Mouse (Mus musculus) adrenal gland, postnatal 10 days (tissue): ENCODE measurements around the gene Mia3. TPM values are rescaled to one million over a fixed set of nuclear protein-coding genes. Genes with fewer than 3 reads are reported as not detected.
"Not testable (repeated sequence)": the region's sequence is repeated elsewhere in the genome, so short reads cannot be mapped to it uniquely, and the experiment has no call there.

Experiments
- DNase-seq: peaks from one replicate; pipeline ENCODE4 v3.0.0; 2021; ENCODE audit warnings: mixed read lengths
- total RNA-seq, 2 experiments: library from RNA; stranded (reverse); gene quantifications; 2 replicates each; pipeline ENCODE4 v1.2.3; 2021

Mia3 gene
- total RNA-seq, 2 experiments from 2014 or later = 134 to 148 TPM

DNA sequence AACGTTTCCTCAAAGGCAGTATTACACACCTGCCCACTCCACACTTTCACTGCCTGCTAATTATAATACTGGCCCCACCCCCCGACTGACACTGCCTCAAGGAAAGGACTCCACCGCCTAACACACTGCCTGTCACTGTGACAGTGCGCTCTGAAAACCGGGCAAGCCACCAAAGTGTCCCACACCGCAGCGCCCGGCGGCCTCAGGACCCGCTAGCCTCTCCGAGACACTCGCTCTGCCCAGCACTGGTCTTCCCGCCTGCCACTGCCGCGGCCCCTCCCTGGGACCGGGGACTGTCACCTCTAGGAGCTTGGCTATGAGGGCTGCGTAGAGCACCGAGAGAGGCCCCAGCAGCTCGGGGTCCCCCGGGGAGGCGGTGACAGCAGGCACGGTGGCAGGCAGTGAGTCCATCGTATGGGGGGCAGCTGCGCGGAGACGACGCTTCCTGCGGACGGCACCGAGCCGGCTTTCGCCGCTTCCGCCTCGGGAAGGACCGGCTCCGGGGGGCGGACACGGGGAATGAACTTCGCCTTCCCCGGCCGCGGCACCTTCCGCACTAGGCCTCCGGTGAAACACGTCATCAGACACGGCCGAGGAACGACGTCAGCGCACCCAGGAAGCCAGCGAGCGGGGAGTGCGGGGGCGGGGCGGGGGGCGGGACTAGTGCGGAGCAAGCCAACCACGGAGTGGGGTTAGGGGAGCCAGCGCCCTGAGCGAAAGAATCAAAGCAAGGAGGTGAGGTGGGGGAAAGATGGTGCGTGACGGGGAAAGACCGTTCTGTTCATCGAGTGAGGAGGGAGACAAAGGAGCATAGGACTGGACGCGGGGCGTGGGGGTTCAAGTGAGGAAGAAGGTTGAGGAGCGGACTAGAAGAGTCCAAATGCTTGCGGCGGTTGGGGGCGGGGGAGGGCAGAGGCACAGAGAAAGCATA lies 24.2 kb downstream of the Mia3 start:
- peak; percentile 94 for DNase-seq

DNA sequence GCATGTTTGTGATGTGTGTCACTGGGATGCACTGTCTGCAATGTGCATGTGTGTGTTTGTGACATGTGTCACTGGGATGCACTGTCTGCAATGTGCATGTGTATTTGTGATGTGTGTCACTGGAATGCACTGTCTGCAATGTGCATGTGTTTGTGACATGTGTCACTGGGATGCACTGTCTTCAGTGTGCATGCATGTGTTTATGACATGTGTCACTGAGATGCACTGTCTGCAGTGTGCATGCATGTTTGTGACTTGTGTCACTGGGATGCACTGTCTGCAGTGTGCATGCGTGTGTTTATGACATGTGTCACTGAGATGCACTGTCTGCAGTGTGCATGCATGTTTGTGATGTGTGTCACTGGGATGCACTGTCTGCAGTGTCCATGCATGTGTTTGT lies 26.5 kb downstream of the Mia3 start:
- DNase-seq = not testable (repeated sequence)

DNA sequence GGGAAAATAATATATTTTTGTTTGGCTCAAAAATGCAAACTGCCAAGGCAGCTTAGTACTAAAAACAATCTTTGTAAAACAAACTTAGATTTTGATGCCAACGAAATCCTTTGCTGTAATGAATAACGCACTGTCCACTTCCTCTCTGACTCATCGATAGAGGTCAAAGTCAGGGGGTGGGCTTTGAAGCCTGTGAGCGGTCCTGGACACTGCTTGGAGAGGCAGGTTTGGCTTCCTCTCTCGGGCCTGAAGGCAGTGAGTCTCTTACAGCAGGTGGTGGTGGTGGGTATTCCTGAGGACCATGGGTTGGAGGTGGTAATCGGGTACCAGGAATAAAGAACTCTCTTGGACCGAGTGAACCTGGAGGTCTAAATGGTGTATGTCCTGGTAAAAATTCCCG lies 42.2 kb downstream of the Mia3 start:
- peak; percentile 41 for DNase-seq

DNA sequence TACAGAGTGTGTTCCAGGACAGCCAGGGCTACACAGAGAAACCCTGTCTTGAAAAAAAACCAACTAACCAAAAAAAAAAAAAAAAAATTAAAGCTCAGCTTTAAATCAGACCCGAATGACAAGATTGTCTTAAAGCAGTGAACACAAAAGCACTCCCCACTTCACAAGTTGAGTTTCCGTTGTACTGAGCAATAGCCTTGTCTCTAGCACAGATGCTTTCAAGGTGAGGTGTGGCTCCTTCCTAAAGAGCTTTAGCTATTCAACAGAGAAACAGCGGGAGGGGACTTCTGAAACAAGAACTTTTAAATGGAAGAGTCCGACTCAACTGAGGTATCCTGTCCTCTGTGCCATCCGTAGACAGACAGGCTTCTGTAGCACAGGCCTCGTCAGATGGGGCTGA lies 44.9 kb downstream of the Mia3 start:
- DNase-seq = no peak

DNA sequence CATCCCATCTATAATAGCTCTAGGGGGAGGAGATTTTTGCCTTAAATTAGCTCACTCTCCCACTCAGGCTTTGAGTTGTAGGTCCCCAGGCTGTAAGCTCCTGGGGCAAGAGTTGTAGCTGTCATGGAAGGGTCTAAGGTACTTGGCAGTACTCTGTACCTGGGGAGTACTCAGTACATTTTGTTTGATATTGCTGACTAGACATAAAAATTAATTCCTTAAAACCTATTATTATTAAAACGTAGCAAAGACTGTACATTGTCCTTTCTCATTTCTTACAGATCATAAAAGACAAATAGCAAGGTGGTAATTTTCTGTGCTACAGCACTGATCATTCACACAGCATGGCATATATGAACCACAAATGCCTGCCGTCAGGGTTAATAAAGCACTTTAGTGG lies 45.4 kb downstream of the Mia3 start:
- no peak for DNase-seq

DNA sequence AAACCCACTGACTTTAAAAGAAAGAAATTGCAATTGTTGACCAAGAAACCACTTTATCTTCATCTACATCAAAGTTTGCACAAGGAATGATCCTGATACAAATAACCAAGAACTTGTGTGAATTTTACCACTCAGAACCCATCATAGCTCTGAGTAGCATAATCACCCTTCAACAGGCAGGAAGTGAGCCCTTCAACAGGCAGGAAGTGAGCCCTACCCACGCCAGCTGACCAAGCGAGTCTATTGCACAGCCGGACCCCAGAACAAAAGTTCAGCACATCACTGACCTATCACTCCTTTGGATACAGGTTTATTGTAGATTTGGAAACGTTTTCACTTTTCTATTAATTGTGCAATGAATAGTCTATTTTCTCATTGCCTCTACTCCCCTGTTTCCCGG lies 46.9 kb downstream of the Mia3 start:
- DNase-seq = not testable (repeated sequence)

DNA sequence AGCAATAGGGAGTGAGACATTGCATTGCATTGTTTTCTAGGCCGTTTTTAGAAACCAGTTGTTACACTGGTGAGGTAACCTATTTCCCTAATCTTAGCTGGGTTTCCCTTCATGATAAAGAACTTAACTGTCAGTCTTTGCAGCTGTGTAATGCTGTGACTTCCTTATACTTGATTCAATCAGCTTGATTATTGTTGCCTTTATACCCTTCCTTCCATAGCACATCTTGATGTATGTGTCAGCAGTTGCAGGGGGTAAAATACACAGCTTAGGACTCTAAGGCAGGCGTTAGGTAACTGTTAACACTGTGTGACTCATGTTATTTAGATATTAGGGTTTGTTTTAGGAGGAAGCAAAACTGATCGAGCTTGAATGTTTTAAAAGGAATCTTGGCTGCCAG lies 48.6 kb downstream of the Mia3 start:
- no peak for DNase-seq

DNA sequence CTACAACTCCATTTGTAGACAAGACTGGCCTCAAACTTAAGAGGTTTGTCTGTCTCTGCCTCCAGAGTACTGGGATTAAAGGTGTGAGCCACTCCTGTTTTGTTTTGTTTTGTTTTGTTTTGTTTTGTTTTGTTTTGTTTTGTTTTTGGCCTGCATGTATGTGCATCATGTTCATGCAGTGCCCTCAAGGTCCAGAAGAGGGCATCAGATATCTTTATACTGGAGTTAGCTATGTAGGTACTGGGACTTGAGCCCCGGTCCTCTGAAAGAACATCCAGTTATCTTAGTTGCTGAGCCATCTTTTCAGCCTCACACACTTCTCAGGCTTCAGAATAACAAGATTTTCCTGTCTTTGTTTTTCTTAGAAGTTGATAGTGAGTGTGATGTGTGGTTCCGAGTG lies 53.6 kb downstream of the Mia3 start:
- DNase-seq = no peak

DNA sequence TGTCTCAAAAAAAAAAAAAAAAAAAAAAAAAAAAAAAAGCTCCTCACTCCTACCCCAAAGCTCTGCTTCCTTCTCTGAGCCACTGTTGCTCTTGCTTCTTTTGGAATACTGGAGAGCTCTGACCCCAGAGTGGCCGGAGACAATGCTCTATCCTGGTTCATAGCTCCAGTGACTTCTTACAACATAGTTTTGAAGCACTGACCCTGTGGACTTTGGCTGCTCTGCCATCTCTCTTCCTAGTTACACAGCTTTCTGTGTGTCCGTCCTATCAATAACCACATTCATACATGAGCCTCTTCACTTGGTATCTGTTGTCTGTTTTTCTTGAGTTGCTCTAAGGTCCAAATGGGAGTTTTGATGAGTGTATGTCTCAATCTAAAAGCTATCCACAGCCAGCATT lies 57.3 kb downstream of the Mia3 start:
- DNase-seq = no peak

DNA sequence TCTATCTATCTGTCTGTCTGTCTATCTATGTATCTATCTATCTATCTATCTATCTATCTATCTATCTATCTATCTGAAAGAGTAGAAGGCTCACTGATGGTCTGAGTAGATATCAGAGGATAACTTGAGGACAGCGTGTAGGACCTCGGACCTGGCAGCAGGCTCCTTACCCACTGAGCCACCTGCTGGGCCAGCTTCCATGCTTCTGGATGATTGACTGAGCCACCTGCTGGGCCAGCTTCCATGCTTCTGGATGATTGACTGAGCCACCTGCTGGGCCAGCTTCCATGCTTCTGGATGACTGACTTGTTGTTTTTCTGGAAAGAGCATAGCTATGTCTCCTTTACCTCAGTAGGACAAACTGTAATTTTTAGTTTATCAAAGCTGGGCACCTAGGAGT lies 59.8 kb downstream of the Mia3 start:
- not testable (repeated sequence) for DNase-seq

DNA sequence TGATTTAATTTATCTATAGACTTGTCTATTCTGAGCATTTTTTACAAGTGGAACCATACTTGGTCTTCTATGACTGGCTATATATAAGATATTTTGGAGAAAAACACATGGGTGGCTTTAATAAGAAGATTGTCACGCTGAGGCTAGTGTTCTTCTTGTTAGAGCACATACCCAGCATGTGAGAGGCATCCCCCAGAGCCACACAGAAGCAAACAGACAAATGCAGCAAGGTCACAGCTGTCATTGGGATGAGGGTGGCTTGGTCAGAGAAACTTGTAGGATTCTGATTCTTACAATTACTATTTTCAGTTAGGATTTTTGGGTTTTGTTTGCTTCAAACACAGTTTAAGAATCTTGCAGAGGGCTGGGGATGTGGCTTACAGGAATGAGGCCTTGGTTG lies 60.9 kb downstream of the Mia3 start:
- DNase-seq = no peak

DNA sequence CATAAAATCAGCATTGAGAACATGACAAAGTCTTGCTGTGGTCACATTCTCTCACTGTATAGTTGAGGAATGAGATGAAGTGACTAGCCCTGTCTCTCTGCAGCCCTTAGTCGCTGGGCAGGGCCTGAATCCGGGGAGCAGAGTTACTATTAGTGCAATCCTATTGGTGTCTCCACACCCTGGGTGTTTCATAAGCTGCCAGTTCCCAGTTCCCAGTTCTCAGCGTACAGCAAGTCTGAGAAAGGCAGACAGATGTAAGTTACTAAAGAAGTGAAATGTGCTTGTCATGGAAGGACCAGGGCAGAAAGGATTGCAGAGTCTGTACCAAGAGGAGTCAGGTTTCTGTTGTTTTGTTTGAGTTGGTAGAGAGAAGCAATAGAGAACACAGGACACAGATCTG lies 61.8 kb downstream of the Mia3 start:
- no peak for DNase-seq

DNA sequence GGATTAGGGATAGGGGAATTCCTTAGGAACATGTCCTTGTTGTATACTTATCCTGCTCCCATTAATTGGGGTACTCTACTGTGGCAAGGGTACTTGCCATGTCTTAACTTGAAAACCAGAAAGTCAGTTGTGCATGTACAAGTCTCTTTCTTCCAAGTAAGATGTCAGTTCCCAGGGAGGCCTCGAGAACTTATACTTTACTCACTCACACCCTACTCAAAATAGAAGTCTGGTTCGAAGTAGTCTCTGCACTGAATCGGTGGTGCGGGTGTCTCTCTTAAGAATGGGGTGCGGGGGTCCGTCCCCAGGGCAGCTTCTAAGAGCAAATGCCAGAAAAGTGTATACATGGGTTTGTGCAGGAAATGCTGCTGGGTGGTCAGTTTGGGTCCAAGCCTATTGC lies 70.2 kb downstream of the Mia3 start:
- peak; percentile 93 for DNase-seq

DNA sequence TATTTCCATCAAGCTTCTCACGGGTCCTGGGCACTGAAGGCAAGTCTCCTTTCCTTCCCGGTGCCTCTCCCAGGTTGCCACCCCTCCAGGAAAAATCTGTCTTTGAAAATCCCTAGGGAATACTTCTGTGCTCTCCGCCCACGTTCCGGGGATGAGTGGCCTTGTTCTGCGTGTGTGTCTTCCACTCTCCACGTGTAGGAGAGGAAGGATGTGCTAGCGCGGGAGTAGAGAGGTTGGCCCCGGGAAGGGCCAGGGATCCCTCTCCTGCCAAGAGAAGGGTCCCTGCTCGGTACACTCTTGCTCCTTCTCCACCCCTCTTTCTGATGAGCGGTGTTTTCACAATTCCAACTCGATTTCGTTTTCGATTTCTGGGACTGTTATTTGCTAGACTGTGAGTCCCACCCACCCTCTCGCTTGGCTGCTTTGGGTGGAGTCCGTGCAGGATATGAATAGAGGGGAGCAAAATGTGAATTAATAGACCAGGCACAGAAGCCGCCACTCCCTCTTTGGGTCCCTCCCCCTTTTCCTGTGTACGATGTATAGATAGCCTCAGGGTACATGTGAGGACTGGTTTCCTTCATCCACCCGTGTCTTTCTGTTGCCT lies 71.4 kb downstream of the Mia3 start:
- peak; percentile 41 for DNase-seq

DNA sequence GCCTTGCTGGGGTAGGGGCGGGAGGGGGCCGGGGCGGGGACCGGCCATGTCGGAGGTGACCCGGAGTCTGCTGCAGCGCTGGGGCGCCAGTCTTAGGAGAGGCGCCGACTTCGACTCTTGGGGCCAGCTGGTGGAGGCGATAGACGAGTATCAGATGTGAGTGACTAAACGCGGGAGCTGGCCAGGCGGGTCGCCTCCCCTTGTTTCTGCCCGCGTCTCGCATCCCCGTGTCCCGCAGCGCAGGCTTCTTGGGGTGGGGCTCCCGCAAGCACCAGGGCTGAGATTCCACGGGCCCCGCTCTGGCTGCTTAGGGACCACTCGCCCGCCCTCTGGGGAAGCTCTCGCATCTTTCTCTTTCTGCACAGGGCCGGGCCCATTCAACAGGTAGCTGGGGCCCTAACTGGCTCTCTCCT lies 71.9 kb downstream of the Mia3 start:
- DNase-seq = no peak

DNA sequence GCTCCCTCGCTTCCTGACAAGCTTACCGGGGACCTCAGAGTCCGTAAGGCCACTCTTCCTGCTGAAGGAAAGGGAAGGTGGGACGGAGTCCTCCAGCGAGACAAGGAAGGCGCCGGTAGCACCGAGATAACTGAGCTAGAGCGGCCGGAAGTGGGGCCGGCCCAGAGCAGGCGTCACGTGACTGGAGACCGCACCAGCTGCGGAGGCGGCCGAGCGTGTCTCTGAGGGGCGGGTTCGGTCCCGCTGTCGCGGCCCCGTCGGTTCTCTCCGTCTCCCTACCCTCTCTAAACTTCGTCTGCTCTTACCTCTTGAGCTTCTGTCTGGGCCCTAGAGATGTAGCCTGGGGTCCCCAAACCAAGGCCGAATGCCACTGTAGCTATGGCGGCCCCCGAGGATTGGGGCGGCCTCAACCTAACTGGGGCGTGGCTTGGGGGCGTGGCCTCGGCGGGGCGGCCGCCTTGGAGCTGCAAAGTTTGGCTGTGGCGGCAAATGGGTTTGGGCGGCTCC lies 72.4 kb downstream of the Mia3 start, which contains the start of gene Brox:
Gene Brox (minus strand): TSS at position 393 of the 507 bp plus-strand sequence.
- peak; percentile 98 for DNase-seq

DNA sequence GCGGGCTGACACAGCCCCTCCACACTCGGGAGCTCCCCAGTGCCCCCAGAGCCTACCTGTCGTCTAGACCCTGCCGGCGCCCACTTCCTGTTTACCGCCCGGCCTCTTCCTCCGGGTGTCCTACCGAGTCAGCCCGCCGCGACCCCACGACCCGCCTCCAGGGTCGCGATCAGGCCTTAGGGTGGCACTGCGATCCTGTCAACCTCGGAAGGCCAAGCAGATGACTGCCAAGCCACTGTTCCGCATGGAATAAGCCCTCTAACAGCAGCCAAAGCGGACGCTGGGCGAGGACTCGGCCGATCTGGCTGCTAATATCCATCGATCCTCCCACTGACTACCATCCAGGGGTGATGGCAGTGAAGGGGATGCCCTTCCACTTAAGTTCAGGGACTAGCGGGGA lies 72.9 kb downstream of the Mia3 start, which contains the start of gene Aida:
Gene Aida (plus strand): TSS at position 126 of the 400 bp plus-strand sequence.
- DNase-seq = peak; percentile 49

DNA sequence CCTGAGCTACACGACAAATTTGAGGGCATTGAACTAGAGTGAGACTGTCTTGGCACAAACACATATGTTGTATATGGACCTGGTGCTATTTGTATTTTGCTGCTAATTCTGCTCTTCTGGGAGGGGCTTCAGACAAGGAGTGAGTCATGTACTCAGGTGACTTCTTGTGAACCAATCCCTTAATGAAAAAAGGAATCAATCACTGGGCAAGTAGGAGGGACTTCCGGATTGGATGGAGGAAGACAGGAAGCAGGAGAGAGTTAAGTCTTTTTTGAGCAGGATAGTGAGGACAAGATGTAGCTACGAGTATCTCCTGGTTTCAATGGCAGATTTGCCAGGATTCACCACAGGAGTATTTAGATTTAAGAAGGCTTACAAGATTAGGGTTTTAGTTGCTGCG lies 79.8 kb downstream of the Mia3 start:
- no peak for DNase-seq

DNA sequence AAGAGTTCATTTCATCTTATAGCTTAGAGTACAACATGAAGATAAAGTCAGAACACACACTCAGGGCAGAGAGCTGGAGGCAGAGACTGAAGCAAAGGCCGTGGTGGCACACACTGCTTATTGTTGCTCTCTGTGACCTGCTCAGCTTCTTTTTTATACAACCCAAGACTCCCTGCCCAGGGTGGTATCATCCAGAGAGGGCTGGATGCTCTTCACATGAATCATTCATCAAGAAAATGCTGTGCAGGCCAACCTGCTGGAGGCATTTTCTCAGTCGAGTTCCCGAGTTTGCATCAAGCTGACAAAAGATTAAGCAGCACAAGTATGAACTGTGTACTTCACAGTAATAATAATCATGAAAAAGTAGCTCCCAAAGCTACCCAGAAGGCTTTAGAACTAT lies 81.0 kb downstream of the Mia3 start:
- DNase-seq = no peak
